In genomic region chr3:31309371-31309933, GRCm38 (mm10) we compare ENCODE assay signal across 9 mouse cellular contexts. TPM values are rescaled to one million over a fixed set of nuclear protein-coding genes. Genes with fewer than 3 reads are reported as not detected.
A peak's percentile ranks its signal among the peaks of the same experiment; 100 is the strongest.
DNase-seq lines count a peak whose midpoint lies in the region; ATAC-seq lines count a peak whose summit lies in the region.
"Had no signal": no experiment of that assay in that cellular context is flagged by ENCODE, and none has a peak within 500 bp of the region (broad histone marks: within the 10 kb centered on the region; RNA-seq: fewer than 3 reads in every experiment).

No protein-coding gene starts in this region.

- peaks cover 0 to 3% of the 10 kb centered on the region in 2 experiments; a peak in 1 of 4 replicates for H3K4me1 ChIP-seq in heart, embryonic 14.5 days (ENCODE audit: control insufficient read depth in 2 of 2, insufficient read depth in 2 of 2, low read length in 2 of 2)
- H3K4me1 ChIP-seq in limb, embryonic 11.5 days (ENCODE audit: control insufficient read depth, insufficient read depth, low read length): no peaks in the 10 kb centered on the region

- H3K27me3 ChIP-seq in heart, embryonic 14.5 days (ENCODE audit: control insufficient read depth, insufficient read depth, low read length): peaks cover 42% of the 10 kb centered on the region
- peaks cover 26% of the 10 kb centered on the region for H3K27me3 ChIP-seq in limb, embryonic 11.5 days (ENCODE audit: control insufficient read depth, insufficient read depth, low read length)
- H3K27me3 ChIP-seq: CH12.LX had no signal

- DNase-seq in heart, postnatal 10 days: no peak
- DNase-seq in cerebellum, adult 8-10 months: peak; percentile 77
- no peak for DNase-seq in limb, embryonic 11.5 days (ENCODE audit: low spot score)
- DNase-seq in right cerebral cortex, postnatal 25 days: peak; percentile 56
- DNase-seq in thymus, postnatal 25 days: no peak
- no peak for DNase-seq in yolk sac, embryonic 10.5 days (ENCODE audit: low spot score)

- no peaks in the 10 kb centered on the region for H3K36me3 ChIP-seq in heart, embryonic 14.5 days (ENCODE audit: control insufficient read depth, insufficient read depth, low read length)
- no peaks in the 10 kb centered on the region for H3K36me3 ChIP-seq in limb, embryonic 11.5 days (ENCODE audit: control insufficient read depth, insufficient read depth, low read length)

- no peaks in the 10 kb centered on the region for H3K9me3 ChIP-seq in heart, embryonic 14.5 days (ENCODE audit: control insufficient read depth, low read length)
- no peaks in the 10 kb centered on the region for H3K9me3 ChIP-seq in limb, embryonic 11.5 days (ENCODE audit: control insufficient read depth, low read length)

- no peak for ATAC-seq in heart, embryonic 14.5 days (ENCODE audit: insufficient number of reproducible peaks, insufficient read depth, low FRiP score, low read depth)
- peak; percentile 53 for ATAC-seq in frontal cortex, adult (ENCODE audit: low TSS enrichment)
- ATAC-seq in limb, embryonic 11.5 days (ENCODE audit: insufficient number of reproducible peaks, low FRiP score, low TSS enrichment, low read depth): no peak

- H3K4me2 ChIP-seq in heart, embryonic 14.5 days (ENCODE audit: low read length): peak overlapping the region; percentile 35
- peak overlapping the region; percentile 15; the same call in 1 of the 2 replicates for H3K4me2 ChIP-seq in limb, embryonic 11.5 days (ENCODE audit: low read depth, severe bottlenecking)

- peak overlapping the region; percentile 5 to 19; a peak in 3 of 4 replicates for H3K4me3 ChIP-seq in heart, embryonic 14.5 days (ENCODE audit: control insufficient read depth in 1 of 2, insufficient read depth in 1 of 2, low read depth in 1 of 2, low read length in 2 of 2)
- H3K4me3 ChIP-seq in limb, embryonic 11.5 days (ENCODE audit: low read depth, low read length): no peak overlapping the region; the same call in 1 of the 2 replicates

- WGBS in heart, embryonic 14.5 days: 2% methylated on average over 36 of the region's 36 CpGs
- WGBS in limb, embryonic 11.5 days: 1% methylated on average over 36 of the region's 36 CpGs

- intact Hi-C loops in heart, postnatal 10 days (cut with DNase I): no loop called here

- no peak overlapping the region for H3K27ac ChIP-seq in heart, embryonic 14.5 days (replicated peaks in 1 of 2; ENCODE audit: control insufficient read depth in 1 of 2, insufficient read depth in 1 of 2, low read depth in 2 of 2, low read length in 2 of 2)
- H3K27ac ChIP-seq in limb, embryonic 11.5 days (replicated peaks; ENCODE audit: low read depth, low read length): no peak overlapping the region

- no peak overlapping the region for H3K9ac ChIP-seq in heart, embryonic 14.5 days (ENCODE audit: low read length)
- no peak overlapping the region for H3K9ac ChIP-seq in limb, embryonic 11.5 days (ENCODE audit: low read length)

RNA-seq across cellular contexts. Expression of gene Slc7a14, which starts 0.7 kb away (rescaled TPM):
- polyA plus RNA-seq in heart, embryonic 14.5 days (2014; fragmentation: Nextera tagmentation; extraction: Ambion mirVana): 0.62 and 0.66 TPM in 2 replicates
- total RNA-seq in heart, postnatal 10 days (2021): under 1 TPM; 0.10 to 0.14 TPM
- polyA plus RNA-seq in limb, embryonic 11.5 days (2014; fragmentation: Nextera tagmentation; extraction: Ambion mirVana): 0.07 and 0.09 TPM in 2 replicates
- total RNA-seq: CH12.LX had no signal

Comparison
In these comparisons a context has a peak if more than half of its experiments do, and no peak if none do; other contexts are left out.
1. DNase-seq: peak in cerebellum, adult 8-10 months (single experiment) and right cerebral cortex, postnatal 25 days (single experiment); none in heart, postnatal 10 days (0 of 2), limb, embryonic 11.5 days (single experiment), thymus, postnatal 25 days (single experiment) and yolk sac, embryonic 10.5 days (single experiment).